Mouse (Mus musculus): ENCODE data around the gene Svbp. TPM values are rescaled to one million over a fixed set of nuclear protein-coding genes. Genes with fewer than 3 reads are reported as not detected.

The Svbp gene
- total and polyA plus RNA-seq, 2 experiments, result 10.0 to 14.8 TPM

GRCm38 (mm10) chr4:119247462-119248235 lies 52.5 kb downstream of the Svbp start:
- no peak for DNase-seq (ENCODE audit: extremely low read depth, low read depth, low spot score)
- Histone ChIP-seq H3K79me2 (ENCODE audit: control insufficient read depth, insufficient read depth, low read length) (no peaks in the 10 kb centered on the region), H3K36me3 (ENCODE audit: control insufficient read depth, insufficient read depth, low read length) (peaks cover 4% of the 10 kb centered on the region; the same call in 1 of the 2 replicates), H3K4me3 (ENCODE audit: insufficient read depth, low read depth, low read length) (no peak overlapping the region), H3K9ac (ENCODE audit: low read depth, low read length) (no peak overlapping the region), H3K4me1 (ENCODE audit: control insufficient read depth, insufficient read depth, low read length) (no peaks in the 10 kb centered on the region), H3K27me3 (ENCODE audit: control insufficient read depth, insufficient read depth, low read length) (no peaks in the 10 kb centered on the region), H3K27ac (replicated peaks; ENCODE audit: insufficient read depth, low read depth, low read length) (no peak overlapping the region)
- 63% methylated on average over 13 of the region's 13 CpGs for WGBS
- TF ChIP-seq POLR2A (IDR thresholded peaks at IDR 0.05; ENCODE audit: extremely low read depth, insufficient read depth, low read length) (no peak), CTCF (IDR thresholded peaks at IDR 0.05; ENCODE audit: low read depth, low read length) (peak; percentile 97)

GRCm38 (mm10) chr4:119248407-119248965 lies 53.4 kb downstream of the Svbp start:
- no peak for TF ChIP-seq POLR2A (IDR thresholded peaks at IDR 0.05; ENCODE audit: extremely low read depth, insufficient read depth, low read length)
- TF ChIP-seq CTCF (IDR thresholded peaks at IDR 0.05; ENCODE audit: low read depth, low read length), result no peak
- Histone ChIP-seq H3K27ac (replicated peaks; ENCODE audit: insufficient read depth, low read depth, low read length) (no peak overlapping the region), H3K9ac (ENCODE audit: low read depth, low read length) (no peak overlapping the region), H3K4me1 (ENCODE audit: control insufficient read depth, insufficient read depth, low read length) (no peaks in the 10 kb centered on the region), H3K79me2 (ENCODE audit: control insufficient read depth, insufficient read depth, low read length) (no peaks in the 10 kb centered on the region), H3K4me3 (ENCODE audit: insufficient read depth, low read depth, low read length) (no peak overlapping the region), H3K27me3 (ENCODE audit: control insufficient read depth, insufficient read depth, low read length) (no peaks in the 10 kb centered on the region), H3K36me3 (ENCODE audit: control insufficient read depth, insufficient read depth, low read length) (peaks cover 4% of the 10 kb centered on the region; the same call in 1 of the 2 replicates)
- DNase-seq (ENCODE audit: extremely low read depth, low read depth, low spot score), result no peak
- 91% methylated on average over 11 of the region's 11 CpGs for WGBS

Other genes with a start within 250 kb of the Svbp start
- not detected in 2 replicates for gene Lao1, start 233.7 kb upstream of the Svbp start, total RNA-seq (2014; rRNA removed)
- gene Lao1, start 233.7 kb upstream of the Svbp start, polyA plus RNA-seq (2012; rRNA removed), result not detected in 2 replicates
- gene Slc2a1, start 86.6 kb upstream of the Svbp start, total RNA-seq (2014; rRNA removed), result 6.9 and 7.3 TPM in 2 replicates
- gene Slc2a1, start 86.6 kb upstream of the Svbp start, polyA plus RNA-seq (2012; rRNA removed), result 11.1 and 17.7 TPM in 2 replicates
- gene Zfp691, start 21.1 kb upstream of the Svbp start, total RNA-seq (2014; rRNA removed), result 3.7 and 4.5 TPM in 2 replicates
- 9.7 and 13.0 TPM in 2 replicates for gene Zfp691, start 21.1 kb upstream of the Svbp start, polyA plus RNA-seq (2012; rRNA removed)
- gene Ermap, start 5.3 kb upstream of the Svbp start, total RNA-seq (2014; rRNA removed), result 0.09 TPM in 1 of 2 replicates, not detected in the other
- gene Ermap, start 5.3 kb upstream of the Svbp start, polyA plus RNA-seq (2012; rRNA removed), result 0.02 TPM in 1 of 2 replicates, not detected in the other
- 0.09 TPM in 1 of 2 replicates, not detected in the other for gene Tmem269, start 22.9 kb downstream of the Svbp start, total RNA-seq (2014; rRNA removed)
- gene Tmem269, start 22.9 kb downstream of the Svbp start, polyA plus RNA-seq (2012; rRNA removed), result 0.06 TPM in 1 of 2 replicates, not detected in the other
- gene AU022252, start 37.4 kb downstream of the Svbp start, total RNA-seq (2014; rRNA removed), result 23.6 and 25.2 TPM in 2 replicates
- gene AU022252, start 37.4 kb downstream of the Svbp start, polyA plus RNA-seq (2012; rRNA removed), result 16.6 and 23.3 TPM in 2 replicates
- gene P3h1, start 37.6 kb downstream of the Svbp start, total RNA-seq (2014; rRNA removed), result 6.7 and 8.8 TPM in 2 replicates
- 14.5 and 20.3 TPM in 2 replicates for gene P3h1, start 37.6 kb downstream of the Svbp start, polyA plus RNA-seq (2012; rRNA removed)
- gene Cldn19, start 60.1 kb downstream of the Svbp start, total RNA-seq (2014; rRNA removed), result not detected in 2 replicates
- gene Cldn19, start 60.1 kb downstream of the Svbp start, polyA plus RNA-seq (2012; rRNA removed), result not detected in 2 replicates
- gene Ybx1, start 99.3 kb downstream of the Svbp start, total RNA-seq (2014; rRNA removed), result 177 and 189 TPM in 2 replicates
- 64.3 and 70.8 TPM in 2 replicates for gene Ybx1, start 99.3 kb downstream of the Svbp start, polyA plus RNA-seq (2012; rRNA removed)
- 12.2 and 15.4 TPM in 2 replicates for gene Ppih, start 125.2 kb downstream of the Svbp start, total RNA-seq (2014; rRNA removed)
- gene Ppih, start 125.2 kb downstream of the Svbp start, polyA plus RNA-seq (2012; rRNA removed), result 4.1 and 5.0 TPM in 2 replicates
- 5.4 and 5.9 TPM in 2 replicates for gene Ccdc30, start 220.2 kb downstream of the Svbp start, total RNA-seq (2014; rRNA removed)
- gene Ccdc30, start 220.2 kb downstream of the Svbp start, polyA plus RNA-seq (2012; rRNA removed), result 1.8 and 3.0 TPM in 2 replicates
- gene Ppcs, start 227.1 kb downstream of the Svbp start, total RNA-seq (2014; rRNA removed), result 17.8 and 19.9 TPM in 2 replicates
- gene Ppcs, start 227.1 kb downstream of the Svbp start, polyA plus RNA-seq (2012; rRNA removed), result 26.4 and 26.8 TPM in 2 replicates
- 0.20 and 0.28 TPM in 2 replicates for gene Zmynd12, start 227.5 kb downstream of the Svbp start, total RNA-seq (2014; rRNA removed)
- gene Zmynd12, start 227.5 kb downstream of the Svbp start, polyA plus RNA-seq (2012; rRNA removed), result 0.10 and 0.15 TPM in 2 replicates

Data from liver, adult 2 months (tissue).